Mouse (Mus musculus): ENCODE measurements around the gene Aprt.

GRCm38 (mm10) chr8:122605367-122605766 lies 28.7 kb upstream of the Aprt start:
- TF ChIP-seq CTCF (IDR thresholded peaks at IDR 0.05; ENCODE audit: low read depth) (no peak), EP300 (optimal IDR thresholded peaks at IDR 0.05) (no peak)

All from stomach, postnatal 0 days (tissue).